Mouse (Mus musculus) forebrain, embryonic 16.5 days (tissue): Measurements from ENCODE around the gene Myl3. TPM values are rescaled to one million over a fixed set of nuclear protein-coding genes. Genes with fewer than 3 reads are reported as not detected.

Experiments used
- ATAC-seq: fragments of 200-750 bp; cut with Nextera tagmentation; 2 replicates; pipeline ENCODE4 v1.8.0; 2017; ENCODE audit warnings: mild to moderate bottlenecking, moderate library complexity
- H3K27ac ChIP-seq: fragments of 300-500 bp; sonication (generic); 2 replicates; pipeline ENCODE4 v1.5.1; 2014; ENCODE audit warnings: low read length, control low read depth
- H3K27me3 ChIP-seq: fragments of 300-500 bp; sonication (generic); replicated peaks from 2 replicates; pipeline ENCODE4 v1.6.1; 2014; ENCODE audit warnings: low read length; ENCODE audit not compliant: control insufficient read depth, insufficient read depth
- H3K36me3 ChIP-seq: fragments of 300-500 bp; sonication (generic); 2 replicates; pipeline ENCODE4 v1.6.1; 2014; ENCODE audit not compliant: control insufficient read depth, insufficient read depth
- H3K4me1 ChIP-seq: fragments of 300-500 bp; sonication (generic); replicated peaks from 2 replicates; pipeline ENCODE4 v1.6.1; 2014; ENCODE audit warnings: low read length; ENCODE audit not compliant: control insufficient read depth, insufficient read depth
- H3K4me2 ChIP-seq: fragments of 300-500 bp; sonication (generic); 2 replicates; pipeline ENCODE4 v1.6.1; 2014; ENCODE audit warnings: mild to moderate bottlenecking, low read length, control low read depth
- H3K4me3 ChIP-seq: fragments of 300-500 bp; sonication (generic); replicated peaks from 2 replicates; pipeline ENCODE4 v1.5.1; 2014; ENCODE audit warnings: mild to moderate bottlenecking, low read length, control low read depth
- H3K9ac ChIP-seq: fragments of 300-500 bp; sonication (generic); replicated peaks from 2 replicates; pipeline ENCODE4 v1.6.1; 2014; ENCODE audit warnings: low read depth, low read length, control low read depth
- H3K9me3 ChIP-seq: fragments of 300-500 bp; sonication (generic); 2 replicates; pipeline ENCODE4 v1.6.1; 2016; ENCODE audit warnings: low read length; ENCODE audit not compliant: control insufficient read depth
- WGBS: fragments of 180-500 bp; shearing (Covaris S2); extraction: QIAGEN DNeasy Blood & Tissue Kit; methylation state at CpG from one replicate; pipeline ENCODE4 v1.1.7; 2014; 5-methylcytosine and 5-hydroxymethylcytosine counted together
- polyA plus RNA-seq: library from polyadenylated mRNA; unstranded; fragments of >200 nt; fragmentation: Nextera tagmentation; extraction: Ambion mirVana; gene quantifications from 2 replicates; pipeline ENCODE4 v1.2.1, GENCODE M21; 2015

Gene Myl3
- polyA plus RNA-seq, 1 experiment from 2014 or later: 0.39 TPM

DNA sequence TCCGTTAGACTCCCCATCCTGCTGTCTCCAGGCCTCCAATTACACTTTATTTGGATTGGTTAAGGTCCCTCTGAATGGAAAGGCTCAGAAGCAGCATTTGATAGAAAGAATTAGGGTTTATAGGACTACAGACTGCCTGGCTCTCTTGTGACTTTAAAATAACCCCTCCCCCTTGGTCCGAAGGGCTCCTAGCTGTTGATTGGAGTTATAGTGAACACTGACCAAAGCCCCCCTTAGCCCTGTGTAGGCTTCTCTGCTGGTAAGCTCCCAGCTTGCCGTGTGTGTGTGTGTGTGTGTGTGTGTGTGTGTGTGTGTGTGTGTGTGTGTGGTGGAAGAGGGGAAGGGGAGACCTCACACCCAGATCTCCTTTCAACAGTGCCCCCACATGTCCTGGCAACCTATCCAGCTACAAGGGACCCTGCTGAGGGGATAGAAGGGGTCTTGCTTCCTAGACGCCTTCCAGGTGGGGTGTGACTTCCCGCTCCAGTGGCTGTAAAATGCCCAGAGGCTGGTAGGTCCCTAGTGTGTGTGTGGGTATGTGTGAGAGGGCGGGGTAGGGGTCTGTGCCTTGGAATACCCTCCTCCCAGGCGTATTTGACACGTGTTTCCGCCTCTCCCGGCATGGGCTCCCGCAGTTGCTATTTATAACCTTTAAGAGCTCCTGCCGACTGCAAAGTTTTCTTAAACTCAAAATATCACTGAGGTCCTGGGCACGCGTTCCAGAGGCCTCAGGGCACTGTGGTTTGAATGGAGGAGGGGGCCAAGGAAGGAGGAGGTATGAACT lies 8.9 kb downstream of the Myl3 start:
- WGBS: 50% methylated on average over 14 of the region's 14 CpGs
- no peak overlapping the region for H3K4me3 ChIP-seq
- ATAC-seq: no peak

DNA sequence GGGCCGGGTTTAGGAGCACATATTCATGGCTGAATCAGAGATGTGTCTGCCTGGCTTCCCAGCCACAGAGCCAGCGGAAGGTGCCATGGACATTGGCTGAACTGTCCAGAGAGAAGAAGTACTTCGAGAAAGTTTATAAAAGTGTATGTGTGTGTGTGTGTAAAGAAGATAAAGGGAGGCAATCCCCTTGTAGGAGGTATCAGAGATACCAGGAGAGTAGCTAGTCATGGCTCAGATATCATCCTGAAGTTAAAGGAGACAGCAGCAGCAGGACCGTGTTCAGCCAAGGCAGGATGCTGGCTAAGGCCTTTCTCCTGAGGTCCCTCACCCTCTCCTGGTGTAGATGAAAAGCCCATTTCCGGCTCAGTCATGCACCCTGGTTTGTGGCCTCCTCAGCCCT lies 9.8 kb downstream of the Myl3 start:
- H3K9me3 ChIP-seq: no peaks in the 10 kb centered on the region
- H3K9ac ChIP-seq: no peak overlapping the region
- no peaks in the 10 kb centered on the region for H3K4me1 ChIP-seq
- 92% methylated on average over 5 of the region's 5 CpGs for WGBS
- no peak overlapping the region for H3K27ac ChIP-seq
- no peak overlapping the region for H3K4me3 ChIP-seq
- H3K4me2 ChIP-seq: no peak overlapping the region
- no peaks in the 10 kb centered on the region for H3K36me3 ChIP-seq
- no peaks in the 10 kb centered on the region for H3K27me3 ChIP-seq
- no peak for ATAC-seq

More for the DNA sequence above, 8.9 kb downstream of the Myl3 start:
- Histone ChIP-seq H3K9me3 (no peaks in the 10 kb centered on the region), H3K27ac (no peak overlapping the region), H3K36me3 (no peaks in the 10 kb centered on the region), H3K4me2 (no peak overlapping the region), H3K9ac (no peak overlapping the region), H3K4me1 (no peaks in the 10 kb centered on the region), H3K27me3 (0 out of 2 replicates have a peak, but pooled peaks cover 2% of the 10 kb centered on the region)

GRCm38 (mm10) chr9:110752917-110753435 lies 11.3 kb downstream of the Myl3 start:
- Histone ChIP-seq H3K9me3 (no peaks in the 10 kb centered on the region), H3K4me3 (no peak overlapping the region), H3K27ac (no peak overlapping the region), H3K36me3 (no peaks in the 10 kb centered on the region), H3K27me3 (no peaks in the 10 kb centered on the region), H3K9ac (no peak overlapping the region), H3K4me1 (no peaks in the 10 kb centered on the region), H3K4me2 (no peak overlapping the region)
- no peak for ATAC-seq
- 80% methylated on average over 4 of the region's 4 CpGs for WGBS

DNA sequence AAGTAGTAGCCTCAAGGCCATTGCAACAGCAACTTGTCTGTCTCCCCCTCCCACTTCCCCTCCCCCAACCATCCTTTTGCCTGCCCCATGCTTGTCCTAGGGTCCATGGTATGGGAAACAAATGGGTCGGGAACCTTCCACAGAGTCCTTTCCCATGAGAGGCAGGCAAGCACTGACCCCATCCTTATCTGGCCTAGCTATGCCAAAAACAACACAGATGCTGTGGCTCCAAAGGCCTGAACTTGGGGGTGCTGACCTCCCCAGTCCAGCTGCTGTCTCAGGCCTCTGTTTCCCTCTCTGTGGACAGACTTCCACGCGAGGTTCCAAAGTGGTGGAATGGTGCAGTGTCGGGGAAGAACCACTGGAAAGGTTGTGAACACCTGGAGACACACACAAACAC lies 12.1 kb downstream of the Myl3 start:
- no peak for ATAC-seq
- Histone ChIP-seq H3K9me3 (no peaks in the 10 kb centered on the region), H3K27ac (no peak overlapping the region), H3K4me1 (no peaks in the 10 kb centered on the region), H3K4me3 (no peak overlapping the region), H3K4me2 (no peak overlapping the region), H3K9ac (no peak overlapping the region), H3K36me3 (no peaks in the 10 kb centered on the region), H3K27me3 (no peaks in the 10 kb centered on the region)
- 84% methylated on average over 4 of the region's 4 CpGs for WGBS

DNA sequence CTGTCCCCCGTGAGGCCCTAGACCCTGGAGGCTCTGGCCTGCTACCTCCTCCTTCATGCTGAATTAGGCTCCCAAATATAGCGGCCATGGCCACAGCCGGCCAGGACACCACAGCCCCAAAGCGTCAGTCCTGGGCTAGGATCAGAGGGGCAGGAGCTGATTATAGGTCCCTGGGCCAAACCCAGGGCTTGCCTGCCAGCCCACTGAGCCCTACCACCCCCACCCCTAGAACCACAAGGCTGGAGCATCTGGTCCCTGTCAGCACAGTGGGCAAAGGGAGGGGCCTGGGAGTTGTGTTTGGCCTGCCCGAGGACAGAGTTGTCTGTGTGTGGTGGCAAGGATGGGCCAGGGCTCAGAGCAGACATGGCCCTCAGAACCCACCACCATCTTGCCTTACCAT lies 16.2 kb downstream of the Myl3 start:
- Histone ChIP-seq H3K36me3 (no peaks in the 10 kb centered on the region), H3K27ac (no peak overlapping the region), H3K9ac (no peak overlapping the region), H3K27me3 (no peaks in the 10 kb centered on the region), H3K4me3 (no peak overlapping the region), H3K4me2 (no peak overlapping the region), H3K9me3 (no peaks in the 10 kb centered on the region), H3K4me1 (no peaks in the 10 kb centered on the region)
- ATAC-seq: no peak
- 81% methylated on average over 5 of the region's 5 CpGs for WGBS

DNA sequence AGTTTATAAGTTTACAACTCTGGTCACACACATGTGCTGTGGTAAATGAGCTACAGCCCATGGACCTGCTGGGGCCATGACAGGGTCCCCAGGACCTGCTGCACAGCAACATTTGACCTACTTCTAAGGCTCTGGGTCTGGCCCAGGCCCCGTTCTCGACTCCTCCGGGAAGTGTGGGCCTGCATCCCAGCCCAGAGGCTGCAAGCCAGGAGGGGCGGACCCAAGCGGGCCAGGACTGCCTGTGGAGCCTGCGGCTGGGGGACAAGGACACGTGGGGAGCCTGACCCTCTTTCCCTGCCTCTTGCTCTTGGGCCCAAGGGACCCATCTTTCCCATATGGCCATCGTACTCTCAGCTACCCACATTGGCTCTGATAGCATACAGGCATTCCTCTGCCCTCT lies 16.9 kb downstream of the Myl3 start:
- no peaks in the 10 kb centered on the region for H3K27me3 ChIP-seq
- no peak overlapping the region for H3K4me2 ChIP-seq
- WGBS: 72% methylated on average over 8 of the region's 8 CpGs
- ATAC-seq: no peak
- no peaks in the 10 kb centered on the region for H3K36me3 ChIP-seq
- H3K4me1 ChIP-seq: no peaks in the 10 kb centered on the region
- H3K4me3 ChIP-seq: no peak overlapping the region
- no peaks in the 10 kb centered on the region for H3K9me3 ChIP-seq
- no peak overlapping the region for H3K27ac ChIP-seq
- no peak overlapping the region for H3K9ac ChIP-seq

GRCm38 (mm10) chr9:110759265-110759664 lies 17.6 kb downstream of the Myl3 start:
- H3K27me3 ChIP-seq: no peaks in the 10 kb centered on the region

DNA sequence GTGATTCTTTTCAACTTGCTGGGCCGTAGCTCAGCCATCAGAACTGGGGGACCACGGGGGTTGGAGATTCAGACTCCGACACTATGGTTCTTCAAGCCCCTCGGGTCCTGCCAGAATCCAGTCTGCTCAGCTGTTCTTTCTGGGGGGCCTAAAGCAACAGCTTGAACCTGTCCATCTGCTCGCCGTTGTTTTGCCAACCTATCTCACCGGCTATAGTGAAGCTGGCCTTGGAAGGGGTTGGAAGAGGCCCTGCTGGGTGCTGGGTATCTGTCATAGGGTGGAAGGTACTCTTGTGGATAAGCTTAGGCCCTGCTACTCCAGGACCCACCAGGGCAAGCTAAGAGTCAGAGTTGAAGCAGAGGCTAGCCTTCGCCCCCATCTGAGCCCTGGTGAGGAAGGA lies 19.2 kb downstream of the Myl3 start:
- no peaks in the 10 kb centered on the region for H3K4me1 ChIP-seq
- no peaks in the 10 kb centered on the region for H3K9me3 ChIP-seq
- 78% methylated on average over 8 of the region's 8 CpGs for WGBS
- H3K36me3 ChIP-seq: no peaks in the 10 kb centered on the region
- H3K27ac ChIP-seq: no peak overlapping the region
- H3K4me3 ChIP-seq: no peak overlapping the region
- ATAC-seq: no peak
- H3K9ac ChIP-seq: no peak overlapping the region
- no peak overlapping the region for H3K4me2 ChIP-seq
- H3K27me3 ChIP-seq: no peaks in the 10 kb centered on the region

More at GRCm38 (mm10) chr9:110759265-110759664, 17.6 kb downstream of the Myl3 start:
- H3K27ac ChIP-seq: no peak overlapping the region
- no peak overlapping the region for H3K4me3 ChIP-seq
- no peak for ATAC-seq
- H3K9me3 ChIP-seq: no peaks in the 10 kb centered on the region
- H3K4me2 ChIP-seq: no peak overlapping the region
- 54% methylated on average over 2 of the region's 2 CpGs for WGBS
- no peak overlapping the region for H3K9ac ChIP-seq
- no peaks in the 10 kb centered on the region for H3K36me3 ChIP-seq
- no peaks in the 10 kb centered on the region for H3K4me1 ChIP-seq

GRCm38 (mm10) chr9:110762763-110763162 lies 21.1 kb downstream of the Myl3 start:
- Histone ChIP-seq H3K4me3 (no peak overlapping the region), H3K36me3 (no peaks in the 10 kb centered on the region), H3K9me3 (no peaks in the 10 kb centered on the region), H3K4me1 (no peaks in the 10 kb centered on the region), H3K27me3 (no peaks in the 10 kb centered on the region), H3K9ac (no peak overlapping the region), H3K4me2 (no peak overlapping the region), H3K27ac (no peak overlapping the region)
- no peak for ATAC-seq
- WGBS: 79% methylated on average over 10 of the region's 10 CpGs
